Mouse (Mus musculus) layer of hippocampus, adult 2 months (tissue): ENCODE results near the gene Amt. TPM values are rescaled to one million over a fixed set of nuclear protein-coding genes. Genes with fewer than 3 reads are reported as not detected.

Experiments used
- DNase-seq, 2 experiments: peaks; one replicate each; pipeline ENCODE4 v3.0.0; 2022; ENCODE audit warnings: low spot score in 2 of 2
- H3K27ac ChIP-seq: fragments of 200-600 bp; 2 replicates; pipeline ENCODE4 v1.8.1; 2022
- H3K4me3 ChIP-seq: fragments of 200-600 bp; 2 replicates; pipeline ENCODE4 v1.8.1; 2022; ENCODE audit warnings: mild to moderate bottlenecking
- CTCF ChIP-seq: fragments of 200-600 bp; conservative IDR thresholded peaks from 2 replicates; pipeline ENCODE4 v1.8.1; 2022; ENCODE audit warnings: antibody characterized with exemption, mild to moderate bottlenecking, moderate library complexity
- total RNA-seq, 2 experiments: library from RNA; stranded (reverse); gene quantifications; 2 replicates each; pipeline ENCODE4 v1.2.3; 2021

Amt gene
- total RNA-seq, 2 experiments from 2014 or later, result 32.9 to 34.4 TPM

- peak overlapping the region; percentile 99 for H3K4me3 ChIP-seq
- TF ChIP-seq CTCF, result no peak
- DNase-seq, result no peak
- peak overlapping the region; percentile 98 for H3K27ac ChIP-seq
These were observed 51.6 kb downstream of the Amt start for GRCm38 (mm10) chr9:108348290-108348680.

GRCm38 (mm10) chr9:108349727-108350126, 53.1 kb downstream of the Amt start:
- H3K27ac ChIP-seq, result no peak overlapping the region
- H3K4me3 ChIP-seq, result no peak overlapping the region
- TF ChIP-seq CTCF, result no peak
- DNase-seq, result no peak

Other genes with a start within 250 kb of the Amt start
- gene Gmppb, start 247.6 kb upstream of the Amt start, total RNA-seq, result 10 to 100 TPM; 17.5 to 17.7 TPM
- gene Amigo3, start 243.7 kb upstream of the Amt start, total RNA-seq, result 1 to 10 TPM; 2.0 to 2.6 TPM
- gene Mst1, start 216.4 kb upstream of the Amt start, total RNA-seq, result not detected
- 100 to 1,000 TPM in 1 of 2 experiments, 10 to 100 TPM in 1; 95.7 to 111 TPM for gene Rnf123, start 213.5 kb upstream of the Amt start, total RNA-seq
- gene Apeh, start 202.2 kb upstream of the Amt start, total RNA-seq, result 10 to 100 TPM; 35.3 to 37.0 TPM
- gene Bsn, start 106.5 kb upstream of the Amt start, total RNA-seq, result 100 to 1,000 TPM; 236 to 246 TPM
- 10 to 100 TPM; 74.4 to 76.5 TPM for gene Dag1, start 32.9 kb upstream of the Amt start, total RNA-seq
- gene Nicn1, start 6.4 kb upstream of the Amt start, total RNA-seq, result 100 to 1,000 TPM; 109 to 114 TPM
- 100 to 1,000 TPM; 155 to 163 TPM for gene Rhoa, start 9.3 kb downstream of the Amt start, total RNA-seq
- gene Tcta, start 9.3 kb downstream of the Amt start, total RNA-seq, result 10 to 100 TPM; 35.4 to 36.0 TPM
- gene Gpx1, start 42.0 kb downstream of the Amt start, total RNA-seq, result 10 to 100 TPM; 62.2 to 64.1 TPM
- 100 to 1,000 TPM; 106 to 112 TPM for gene Usp4, start 51.0 kb downstream of the Amt start, total RNA-seq
- 1 to 10 TPM; 2.3 to 3.3 TPM for gene 1700102P08Rik, start 96.0 kb downstream of the Amt start, total RNA-seq
- gene Ccdc36, start 131.6 kb downstream of the Amt start, total RNA-seq, result under 1 TPM in 1 of 2 experiments, not detected in 1; 0.15 TPM
- not detected for gene BC048562, start 139.6 kb downstream of the Amt start, total RNA-seq
- 10 to 100 TPM; 36.7 to 40.6 TPM for gene Ccdc71, start 163.7 kb downstream of the Amt start, total RNA-seq
- 10 to 100 TPM; 16.7 to 19.6 TPM for gene Klhdc8b, start 164.7 kb downstream of the Amt start, total RNA-seq
- gene Lamb2, start 182.9 kb downstream of the Amt start, total RNA-seq, result 10 to 100 TPM; 29.3 to 30.7 TPM
- gene Usp19, start 193.7 kb downstream of the Amt start, total RNA-seq, result 100 to 1,000 TPM; 154 TPM
- gene Qars, start 210.9 kb downstream of the Amt start, total RNA-seq, result 10 to 100 TPM; 74.9 to 79.8 TPM
- gene Qrich1, start 220.0 kb downstream of the Amt start, total RNA-seq, result 100 to 1,000 TPM; 161 TPM